Mouse (Mus musculus) retina, postnatal 7 days (tissue): ENCODE results near the gene Nek3.

Experiments used
- DNase-seq: peaks from one replicate; pipeline ENCODE4 v3.0.0-alpha.2; 2012; ENCODE audit warnings: low read depth, low spot score

Nek3 gene

DNA sequence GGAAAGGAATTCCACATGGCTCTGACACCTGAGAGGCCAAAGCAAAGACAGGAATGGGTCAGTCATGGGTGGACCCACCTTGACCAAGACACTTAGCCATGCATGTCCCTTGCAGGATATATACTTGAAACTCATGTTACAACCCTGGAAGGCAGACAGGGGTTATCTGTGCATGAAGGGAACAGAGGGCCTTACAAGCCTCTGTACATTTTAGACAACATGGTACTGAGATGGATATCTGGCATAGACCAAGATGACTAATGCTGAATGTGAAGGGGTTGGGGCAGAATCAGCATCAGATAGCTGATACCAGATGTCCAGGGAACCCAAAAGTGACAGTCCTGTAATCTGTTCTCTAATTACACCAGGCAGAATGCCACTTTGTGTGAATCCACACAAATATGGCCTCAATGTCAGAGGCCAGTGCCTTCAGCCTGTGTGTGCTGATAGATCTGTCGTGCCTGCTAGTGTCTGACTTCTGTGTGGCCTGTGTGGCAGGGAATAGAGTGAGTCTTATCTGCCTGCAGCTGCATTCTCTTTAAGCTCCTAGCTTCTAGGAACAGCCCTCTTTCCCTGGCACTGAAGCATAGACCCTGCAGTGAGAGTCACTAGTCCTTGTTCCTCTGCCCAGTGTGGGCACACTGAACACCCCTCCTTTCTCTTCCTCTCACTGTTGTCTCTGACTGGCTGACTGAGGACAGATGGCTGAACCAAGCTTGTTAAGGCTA lies 22.3 kb downstream of the Nek3 start:
- DNase-seq = no peak

DNA sequence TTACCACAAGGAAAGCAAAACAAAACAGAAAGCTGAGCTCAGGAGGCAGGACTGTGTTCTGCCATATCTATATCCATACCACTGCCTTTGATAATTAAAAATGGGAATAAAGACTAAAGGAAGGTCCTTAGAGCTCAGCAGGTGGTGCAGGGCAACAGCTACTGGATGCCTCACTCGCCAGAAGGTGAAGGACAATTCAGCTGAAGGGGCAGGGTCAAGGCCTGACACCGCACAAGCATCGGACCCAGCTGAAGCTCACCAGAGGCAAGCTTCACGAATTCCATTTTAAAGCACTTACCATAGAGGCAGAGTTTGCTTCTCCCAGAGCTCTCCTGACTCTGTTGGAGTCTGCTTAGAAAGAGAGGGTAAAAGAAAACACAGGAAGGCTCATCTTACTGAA lies 23.6 kb downstream of the Nek3 start:
- DNase-seq = no peak

- no peak for DNase-seq
Observed at GRCm38 (mm10) chr8:22141836-22142385, 24.3 kb downstream of the Nek3 start.

GRCm38 (mm10) chr8:22136462-22136861 lies 29.8 kb downstream of the Nek3 start:
- DNase-seq = peak; percentile 30

DNA sequence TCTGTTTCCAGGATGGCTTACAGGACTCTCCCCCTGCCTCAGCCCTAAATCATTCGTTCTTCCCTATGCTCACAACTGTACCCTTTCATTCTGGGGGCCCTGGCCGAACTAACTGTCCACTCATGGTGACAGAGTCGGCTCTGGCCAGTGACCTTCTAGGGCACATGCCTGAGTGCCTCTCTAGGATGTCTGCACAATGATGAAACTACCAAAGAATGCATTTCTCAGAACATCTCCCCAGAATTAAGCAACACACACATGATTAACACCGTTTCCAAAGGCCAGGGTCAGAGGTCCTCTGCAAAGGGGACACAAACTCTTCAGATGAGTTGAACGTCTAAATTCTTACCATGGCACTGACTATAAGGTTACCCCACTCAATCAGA lies 31.5 kb downstream of the Nek3 start:
- no peak for DNase-seq

DNA sequence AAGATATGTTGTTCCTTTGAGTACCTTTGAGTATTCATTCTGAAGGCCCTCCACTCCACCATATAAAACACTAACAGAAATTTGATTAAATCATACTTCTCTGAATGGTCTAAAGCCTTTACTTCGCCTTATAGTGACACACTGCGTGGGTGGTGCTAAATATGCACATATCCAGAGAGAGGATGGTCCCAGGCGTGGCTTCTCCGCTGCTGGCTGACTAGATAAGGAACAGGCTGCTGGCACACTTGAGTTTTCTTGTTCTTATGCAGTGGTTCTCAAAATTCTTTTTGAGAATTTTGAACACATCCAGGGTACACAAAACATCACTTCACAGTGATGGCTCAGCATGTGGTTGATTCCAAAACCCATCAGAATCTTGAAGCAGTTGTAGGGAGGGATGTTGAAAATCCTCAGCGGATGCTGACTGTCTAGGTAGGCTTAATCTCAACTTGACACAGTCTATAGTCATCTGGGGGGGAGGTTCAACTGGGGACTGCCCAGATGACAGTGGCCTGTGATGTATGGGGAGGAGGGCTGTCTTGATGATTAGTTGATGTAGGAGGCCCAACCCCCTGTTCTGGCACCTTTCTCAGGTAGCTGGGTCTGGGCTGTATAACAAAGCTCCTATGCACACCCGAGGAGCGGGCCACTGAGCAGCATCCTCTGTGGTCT lies 32.0 kb downstream of the Nek3 start:
- DNase-seq = no peak

- DNase-seq = no peak
Observed at GRCm38 (mm10) chr8:22132062-22132461, 34.2 kb downstream of the Nek3 start.

GRCm38 (mm10) chr8:22124220-22125152 lies 41.7 kb downstream of the Nek3 start, which contains the start of gene Nek5:
Nek5 (minus strand) TSS chr8:22125053.
- DNase-seq = no peak

DNA sequence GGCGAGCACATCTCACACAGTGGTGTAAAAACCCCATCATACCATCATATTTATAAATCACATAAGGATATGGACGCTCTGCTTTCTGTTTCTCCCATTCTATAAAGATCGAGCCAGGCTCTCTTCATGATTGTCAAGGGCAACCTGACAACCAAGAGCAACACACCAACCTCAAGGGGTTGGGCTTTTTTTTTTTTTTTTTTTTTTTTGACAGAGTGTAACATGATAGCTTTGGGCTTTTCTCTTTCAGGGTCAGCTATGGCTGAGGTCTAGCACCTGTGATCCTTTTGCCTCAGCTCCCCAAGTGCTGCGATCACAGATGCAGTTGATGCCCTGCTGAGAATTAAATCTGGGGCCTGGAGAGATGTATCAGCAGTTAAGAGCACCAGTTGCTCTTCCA lies 59.2 kb downstream of the Nek3 start:
- no peak for DNase-seq

- peak; percentile 2 for DNase-seq
Observed at GRCm38 (mm10) chr8:22091568-22091967, 74.7 kb downstream of the Nek3 start.

- DNase-seq = no peak
Observed at GRCm38 (mm10) chr8:22089226-22089625, 77.0 kb downstream of the Nek3 start.

- DNase-seq = no peak
Observed at GRCm38 (mm10) chr8:22079313-22080007, 86.8 kb downstream of the Nek3 start.
